Mouse (Mus musculus) midbrain, embryonic 12.5 days (tissue): ENCODE data around the gene Dcbld1. TPM values are rescaled to one million over a fixed set of nuclear protein-coding genes. Genes with fewer than 3 reads are reported as not detected.
A peak's percentile ranks its signal among the peaks of the same experiment; 100 is the strongest.

Experiments
- ATAC-seq: fragments of 200-750 bp; cut with Nextera tagmentation; 2 replicates; pipeline ENCODE4 v1.8.0; 2017; ENCODE audit warnings: low read depth, moderate TSS enrichment, moderate library complexity; ENCODE audit not compliant: low FRiP score
- H3K27ac ChIP-seq: fragments of 300-500 bp; sonication (generic); replicated peaks from 2 replicates; pipeline ENCODE4 v1.5.1; 2016; ENCODE audit warnings: mild to moderate bottlenecking
- H3K27me3 ChIP-seq: fragments of 300-500 bp; sonication (generic); 2 replicates; pipeline ENCODE4 v1.6.1; 2016; ENCODE audit warnings: mild to moderate bottlenecking
- H3K36me3 ChIP-seq: fragments of 300-500 bp; sonication (generic); 2 replicates; pipeline ENCODE4 v1.6.1; 2016
- H3K4me1 ChIP-seq: fragments of 300-500 bp; sonication (generic); 2 replicates; pipeline ENCODE4 v1.6.1; 2016
- H3K4me2 ChIP-seq: fragments of 300-500 bp; sonication (generic); replicated peaks from 2 replicates; pipeline ENCODE4 v1.6.1; 2016; ENCODE audit warnings: mild to moderate bottlenecking, moderate library complexity
- H3K4me3 ChIP-seq: fragments of 300-500 bp; sonication (generic); 2 replicates; pipeline ENCODE4 v1.5.1; 2016; ENCODE audit warnings: mild to moderate bottlenecking
- H3K9ac ChIP-seq: fragments of 300-500 bp; sonication (generic); replicated peaks from 2 replicates; pipeline ENCODE4 v1.6.1; 2016; ENCODE audit warnings: mild to moderate bottlenecking, moderate library complexity
- H3K9me3 ChIP-seq: fragments of 300-500 bp; sonication (generic); 2 replicates; pipeline ENCODE4 v1.6.1; 2016; ENCODE audit warnings: mild to moderate bottlenecking
- WGBS: fragments of 180-500 bp; shearing (Covaris S2); methylation state at CpG from one replicate; pipeline ENCODE4 v1.1.7; 2016; 5-methylcytosine and 5-hydroxymethylcytosine counted together
- polyA plus RNA-seq: library from polyadenylated mRNA; unstranded; fragments of >200 nt; fragmentation: Nextera tagmentation; extraction: Ambion mirVana; gene quantifications from 2 replicates; pipeline ENCODE4 v1.2.1, GENCODE M21; 2016

Gene Dcbld1
- polyA plus RNA-seq: 19.3 and 21.0 TPM in 2 replicates

- no peaks in the 10 kb centered on the region for H3K9me3 ChIP-seq
- H3K27me3 ChIP-seq: peaks cover 7% of the 10 kb centered on the region
- peak within 1 kb of the TSS; percentile 89 for H3K9ac ChIP-seq
- WGBS: under 1% methylated on average over 57 of the region's 60 CpGs
- H3K4me2 ChIP-seq: peak within 1 kb of the TSS; percentile 80
- peaks cover 13% of the 10 kb centered on the region; the same call in 1 of the 2 replicates for H3K4me1 ChIP-seq
- peak within 1 kb of the TSS; percentile 81 for H3K4me3 ChIP-seq
- H3K36me3 ChIP-seq: no peaks in the 10 kb centered on the region
- peak; percentile 95 for ATAC-seq
- H3K27ac ChIP-seq: peak within 1 kb of the TSS; percentile 72
Observed at GRCm38 (mm10) chr10:52233301-52233968, at the start of gene Dcbld1. Dcbld1 (plus strand) TSS chr10:52233619.

DNA sequence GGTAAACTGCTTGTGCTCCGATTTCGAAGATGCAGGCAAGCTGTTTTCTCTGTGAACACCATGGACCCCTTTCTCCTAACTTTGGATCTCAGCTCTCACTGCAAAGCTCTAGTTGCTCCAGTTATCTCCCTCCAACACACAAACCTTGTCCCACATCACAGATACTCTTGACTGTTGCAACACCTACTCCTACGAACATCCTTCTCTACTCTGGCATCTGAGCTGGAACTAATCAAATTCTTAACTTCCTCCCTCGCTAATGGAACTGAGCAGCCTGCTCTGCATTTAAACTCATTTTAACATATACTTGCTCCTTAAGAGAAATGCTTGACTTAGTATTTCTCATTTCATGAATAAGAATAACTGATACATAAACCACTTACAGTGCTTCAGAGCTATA lies 47.5 kb upstream of the Dcbld1 start:
- 90% methylated on average over 4 of the region's 4 CpGs for WGBS
- H3K27ac ChIP-seq: no peak overlapping the region
- no peaks in the 10 kb centered on the region for H3K36me3 ChIP-seq
- no peak overlapping the region for H3K9ac ChIP-seq
- H3K4me1 ChIP-seq: no peaks in the 10 kb centered on the region
- no peak overlapping the region for H3K4me3 ChIP-seq
- H3K27me3 ChIP-seq: no peaks in the 10 kb centered on the region
- no peak overlapping the region for H3K4me2 ChIP-seq
- no peak for ATAC-seq
- no peaks in the 10 kb centered on the region for H3K9me3 ChIP-seq

- H3K9me3 ChIP-seq: no peaks in the 10 kb centered on the region
- H3K9ac ChIP-seq: no peak within 1 kb of the TSS
- H3K4me1 ChIP-seq: no peaks in the 10 kb centered on the region
- H3K4me2 ChIP-seq: no peak within 1 kb of the TSS
- H3K4me3 ChIP-seq: no peak within 1 kb of the TSS
- H3K36me3 ChIP-seq: no peaks in the 10 kb centered on the region
- 86% methylated on average over 7 of the region's 7 CpGs for WGBS
- no peak within 1 kb of the TSS for H3K27ac ChIP-seq
- ATAC-seq: no peak
- H3K27me3 ChIP-seq: no peaks in the 10 kb centered on the region
Observed at GRCm38 (mm10) chr10:52194957-52195852, 38.2 kb upstream of the Dcbld1 start, which contains the start of gene Ros1. Ros1 (minus strand) TSS chr10:52195244.

GRCm38 (mm10) chr10:52204006-52204405 lies 29.4 kb upstream of the Dcbld1 start:
- H3K4me1 ChIP-seq: no peaks in the 10 kb centered on the region
- no peak overlapping the region for H3K4me2 ChIP-seq
- H3K4me3 ChIP-seq: no peak overlapping the region
- no peak overlapping the region for H3K9ac ChIP-seq
- no peaks in the 10 kb centered on the region for H3K36me3 ChIP-seq
- ATAC-seq: no peak
- no peaks in the 10 kb centered on the region for H3K27me3 ChIP-seq
- no peaks in the 10 kb centered on the region for H3K9me3 ChIP-seq
- 79% methylated on average over 2 of the region's 2 CpGs for WGBS
- H3K27ac ChIP-seq: no peak overlapping the region

- H3K4me1 ChIP-seq: no peaks in the 10 kb centered on the region
- H3K27ac ChIP-seq: no peak overlapping the region
- no peak overlapping the region for H3K4me3 ChIP-seq
- H3K9me3 ChIP-seq: no peaks in the 10 kb centered on the region
- WGBS: 77% methylated on average over 2 of the region's 2 CpGs
- H3K9ac ChIP-seq: no peak overlapping the region
- no peaks in the 10 kb centered on the region for H3K36me3 ChIP-seq
- no peak overlapping the region for H3K4me2 ChIP-seq
- no peaks in the 10 kb centered on the region for H3K27me3 ChIP-seq
- ATAC-seq: no peak
Observed at GRCm38 (mm10) chr10:52215267-52215818, 18.1 kb upstream of the Dcbld1 start.

DNA sequence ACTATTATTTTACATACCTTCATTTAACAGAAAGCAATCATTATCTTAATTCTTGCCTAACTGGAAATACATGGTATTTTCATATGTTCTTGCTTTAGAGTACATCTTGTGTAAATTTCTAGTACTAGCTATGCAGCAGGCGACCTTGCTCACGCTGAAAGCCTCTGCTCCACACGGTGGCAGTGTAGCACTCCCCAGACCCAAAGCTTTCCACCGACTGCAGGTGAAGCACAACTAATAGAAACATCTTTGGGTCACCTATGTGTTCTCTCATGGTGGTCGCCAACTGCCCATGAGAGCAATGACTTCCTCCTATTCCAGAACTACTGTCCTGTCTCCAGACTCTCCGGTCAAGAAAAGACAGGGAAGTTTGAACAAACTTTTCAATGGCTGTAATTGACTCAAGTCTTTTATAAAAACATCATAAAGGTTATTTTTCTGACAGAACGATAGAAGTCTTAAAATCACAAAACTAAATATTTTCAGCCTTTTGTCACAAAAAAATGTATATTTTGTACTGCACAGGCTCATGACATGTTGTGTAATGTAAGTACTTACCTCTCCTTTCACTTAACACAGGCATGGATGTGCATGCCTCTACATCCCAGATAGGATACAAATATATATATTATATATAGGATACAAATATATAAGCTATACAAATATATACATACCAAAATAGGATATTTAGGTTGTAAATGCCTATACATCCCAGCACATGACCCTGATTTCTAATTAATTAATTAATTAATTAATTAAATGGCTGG lies 16.4 kb upstream of the Dcbld1 start:
- WGBS: 25% methylated on average over 7 of the region's 7 CpGs
- H3K27me3 ChIP-seq: no peaks in the 10 kb centered on the region

GRCm38 (mm10) chr10:52217564-52217934 lies 15.9 kb upstream of the Dcbld1 start:
- no peak overlapping the region for H3K27ac ChIP-seq
- H3K27me3 ChIP-seq: no peaks in the 10 kb centered on the region
- no peaks in the 10 kb centered on the region for H3K36me3 ChIP-seq
- H3K9me3 ChIP-seq: no peaks in the 10 kb centered on the region
- H3K4me1 ChIP-seq: no peaks in the 10 kb centered on the region
- no peak overlapping the region for H3K4me3 ChIP-seq
- no peak overlapping the region for H3K4me2 ChIP-seq
- no peak overlapping the region for H3K9ac ChIP-seq
- 62% methylated on average over 7 of the region's 7 CpGs for WGBS
- peak; percentile 54; the same call in 1 of the 2 replicates for ATAC-seq

More for the DNA sequence above, 16.4 kb upstream of the Dcbld1 start:
- H3K36me3 ChIP-seq: no peaks in the 10 kb centered on the region
- H3K4me2 ChIP-seq: no peak overlapping the region
- H3K4me1 ChIP-seq: no peaks in the 10 kb centered on the region
- no peak overlapping the region for H3K27ac ChIP-seq
- H3K4me3 ChIP-seq: no peak overlapping the region
- no peak overlapping the region for H3K9ac ChIP-seq
- H3K9me3 ChIP-seq: no peaks in the 10 kb centered on the region
- ATAC-seq: peak; percentile 65; the same call in 1 of the 2 replicates

GRCm38 (mm10) chr10:52219600-52219999 lies 13.8 kb upstream of the Dcbld1 start:
- Histone ChIP-seq H3K27me3 (no peaks in the 10 kb centered on the region), H3K4me2 (no peak overlapping the region), H3K4me1 (no peaks in the 10 kb centered on the region), H3K27ac (no peak overlapping the region), H3K9me3 (no peaks in the 10 kb centered on the region), H3K4me3 (no peak overlapping the region), H3K9ac (no peak overlapping the region), H3K36me3 (no peaks in the 10 kb centered on the region)
- WGBS: 91% methylated on average over 3 of the region's 3 CpGs
- ATAC-seq: no peak

DNA sequence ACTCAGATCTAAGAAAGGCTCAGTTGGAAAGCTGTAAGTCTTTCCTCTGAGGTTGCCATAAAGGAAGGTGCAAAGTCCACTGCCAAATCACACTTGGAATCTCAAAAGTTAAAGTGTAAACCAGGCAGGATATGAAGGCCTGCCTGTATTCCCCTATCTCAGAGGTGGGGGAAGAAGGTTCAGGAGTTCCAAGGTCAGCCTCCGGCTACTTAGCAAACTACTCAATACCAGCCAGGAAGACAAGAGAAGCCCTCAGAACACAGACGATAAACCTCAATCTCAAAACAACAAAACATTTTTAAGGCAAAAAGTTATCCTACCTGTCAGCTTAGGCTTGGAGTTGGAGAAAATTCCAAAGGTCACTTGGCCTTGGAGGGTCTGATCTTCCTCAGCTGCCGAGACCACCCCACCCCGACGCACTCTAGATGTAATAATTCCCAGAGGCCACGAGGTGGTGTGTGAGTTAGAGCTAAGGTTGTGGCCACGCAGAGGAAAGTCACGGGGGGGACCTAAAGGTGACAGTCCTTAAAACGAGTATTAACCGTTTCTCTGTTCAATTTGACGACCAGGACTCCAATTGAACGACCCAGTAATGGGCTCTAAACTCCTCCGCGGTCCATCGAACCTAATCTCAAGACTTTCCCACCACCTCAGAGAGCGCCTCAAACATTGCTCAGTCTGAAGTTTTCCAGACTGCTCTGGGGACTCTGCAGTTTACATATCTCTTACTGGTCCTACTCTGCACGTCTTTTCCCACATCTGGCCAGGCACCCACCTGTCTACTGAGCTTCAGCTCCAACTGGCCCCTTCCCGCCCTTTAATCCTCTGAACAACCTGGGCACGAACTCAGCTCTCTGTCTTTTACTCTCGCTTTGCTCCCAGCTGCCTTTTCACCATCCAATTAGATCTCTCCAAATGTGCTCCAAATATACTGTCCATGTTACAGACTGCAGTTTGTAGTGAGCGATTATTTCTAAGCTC lies 933 bp upstream of the Dcbld1 start:
- H3K27ac ChIP-seq: 0 out of 2 replicates have a peak overlapping the region, but pooled peaks have one; percentile 25
- no peak overlapping the region for H3K9ac ChIP-seq
- WGBS: 14% methylated on average over 21 of the region's 21 CpGs

DNA sequence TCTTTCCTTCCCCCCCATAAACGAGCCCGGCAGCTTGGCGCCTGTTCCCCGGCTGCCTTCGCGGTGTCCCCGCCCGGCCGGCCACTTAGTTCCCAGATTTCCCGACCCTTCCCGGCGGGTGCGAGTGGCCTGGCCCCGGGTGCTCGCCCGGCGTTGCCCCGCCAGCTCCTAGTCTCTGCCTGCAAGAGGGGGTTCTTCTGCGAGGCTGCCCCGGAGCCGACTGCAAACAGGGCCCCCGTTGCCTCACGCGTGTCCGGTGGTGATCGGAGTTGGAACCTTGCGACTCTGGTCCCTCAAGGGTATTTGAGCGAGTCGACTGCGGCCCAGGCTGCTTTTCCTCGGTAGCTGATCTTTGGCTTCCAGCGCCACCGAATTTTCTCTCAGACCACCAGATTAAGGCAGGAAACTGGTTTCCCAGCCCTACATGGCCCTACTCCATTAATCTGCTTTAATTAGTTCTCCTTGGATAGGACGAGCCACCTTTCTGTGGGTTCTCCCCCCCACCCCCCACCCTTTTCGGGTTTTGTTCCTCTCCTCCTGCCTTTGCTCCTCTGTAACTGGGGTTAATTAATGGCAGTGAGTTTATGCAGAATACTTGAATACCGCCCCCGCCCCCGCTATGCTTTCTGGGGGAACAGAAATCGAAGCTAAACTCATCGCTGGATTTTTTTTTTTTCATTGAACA lies 692 bp downstream of the Dcbld1 start:
- no peaks in the 10 kb centered on the region for H3K9me3 ChIP-seq
- WGBS: under 1% methylated on average over 38 of the region's 40 CpGs
- ATAC-seq: peak; percentile 75

More for the DNA sequence above, 933 bp upstream of the Dcbld1 start:
- peak; percentile 16 for ATAC-seq
- H3K4me1 ChIP-seq: peaks cover 13% of the 10 kb centered on the region; the same call in 1 of the 2 replicates
- H3K4me3 ChIP-seq: peak overlapping the region; percentile 81
- peaks cover 7% of the 10 kb centered on the region for H3K27me3 ChIP-seq
- no peaks in the 10 kb centered on the region for H3K36me3 ChIP-seq
- peak overlapping the region; percentile 80 for H3K4me2 ChIP-seq
- H3K9me3 ChIP-seq: no peaks in the 10 kb centered on the region

More for the DNA sequence above, 692 bp downstream of the Dcbld1 start:
- peak overlapping the region; percentile 72 for H3K27ac ChIP-seq
- no peaks in the 10 kb centered on the region for H3K36me3 ChIP-seq
- H3K9ac ChIP-seq: peak overlapping the region; percentile 89
- H3K27me3 ChIP-seq: peaks cover 7% of the 10 kb centered on the region
- H3K4me1 ChIP-seq: peaks cover 13% of the 10 kb centered on the region; the same call in 1 of the 2 replicates
- peak overlapping the region; percentile 81 for H3K4me3 ChIP-seq
- H3K4me2 ChIP-seq: peak overlapping the region; percentile 80
